Mouse (Mus musculus): ENCODE data around the gene Sesn3. TPM values are rescaled to one million over a fixed set of nuclear protein-coding genes. Genes with fewer than 3 reads are reported as not detected.

Sesn3 gene
- total and polyA plus RNA-seq, 2 experiments = 4.2 to 14.9 TPM

- H3K27ac ChIP-seq (replicated peaks; ENCODE audit: insufficient read depth, low read depth, low read length) = no peak overlapping the region
- DNase-seq (ENCODE audit: extremely low read depth, low read depth, low spot score) = peak; percentile 17
- no peaks in the 10 kb centered on the region for H3K4me1 ChIP-seq (ENCODE audit: control insufficient read depth, insufficient read depth, low read length)
- 74% methylated on average over 9 of the region's 9 CpGs for WGBS
- TF ChIP-seq POLR2A (IDR thresholded peaks at IDR 0.05; ENCODE audit: extremely low read depth, insufficient read depth, low read length) (no peak), CTCF (IDR thresholded peaks at IDR 0.05; ENCODE audit: low read depth, low read length) (no peak)
- H3K4me3 ChIP-seq (ENCODE audit: insufficient read depth, low read depth, low read length) = no peak overlapping the region
- no peaks in the 10 kb centered on the region for H3K79me2 ChIP-seq (ENCODE audit: control insufficient read depth, insufficient read depth, low read length)
- H3K36me3 ChIP-seq (ENCODE audit: control insufficient read depth, insufficient read depth, low read length) = no peaks in the 10 kb centered on the region
- H3K27me3 ChIP-seq (ENCODE audit: control insufficient read depth, insufficient read depth, low read length) = no peaks in the 10 kb centered on the region
- no peak overlapping the region for H3K9ac ChIP-seq (ENCODE audit: low read depth, low read length)
These were observed 30.3 kb upstream of the Sesn3 start for GRCm38 (mm10) chr9:14244528-14244927.

GRCm38 (mm10) chr9:14245013-14245586, 29.8 kb upstream of the Sesn3 start:
- Histone ChIP-seq H3K27me3 (ENCODE audit: control insufficient read depth, insufficient read depth, low read length) (no peaks in the 10 kb centered on the region), H3K4me1 (ENCODE audit: control insufficient read depth, insufficient read depth, low read length) (no peaks in the 10 kb centered on the region), H3K36me3 (ENCODE audit: control insufficient read depth, insufficient read depth, low read length) (no peaks in the 10 kb centered on the region), H3K9ac (ENCODE audit: low read depth, low read length) (no peak overlapping the region), H3K4me3 (ENCODE audit: insufficient read depth, low read depth, low read length) (no peak overlapping the region), H3K27ac (replicated peaks; ENCODE audit: insufficient read depth, low read depth, low read length) (no peak overlapping the region), H3K79me2 (ENCODE audit: control insufficient read depth, insufficient read depth, low read length) (no peaks in the 10 kb centered on the region)
- WGBS = 44% methylated on average over 7 of the region's 7 CpGs
- TF ChIP-seq POLR2A (IDR thresholded peaks at IDR 0.05; ENCODE audit: extremely low read depth, insufficient read depth, low read length) = no peak
- TF ChIP-seq CTCF (IDR thresholded peaks at IDR 0.05; ENCODE audit: low read depth, low read length) = no peak
- no peak for DNase-seq (ENCODE audit: extremely low read depth, low read depth, low spot score)

GRCm38 (mm10) chr9:14246016-14246799, 28.7 kb upstream of the Sesn3 start:
- no peak for TF ChIP-seq POLR2A (IDR thresholded peaks at IDR 0.05; ENCODE audit: extremely low read depth, insufficient read depth, low read length)
- no peak for TF ChIP-seq CTCF (IDR thresholded peaks at IDR 0.05; ENCODE audit: low read depth, low read length)
- DNase-seq (ENCODE audit: extremely low read depth, low read depth, low spot score) = peak; percentile 48
- WGBS = 38% methylated on average over 11 of the region's 11 CpGs
- Histone ChIP-seq H3K4me1 (ENCODE audit: control insufficient read depth, insufficient read depth, low read length) (no peaks in the 10 kb centered on the region), H3K36me3 (ENCODE audit: control insufficient read depth, insufficient read depth, low read length) (no peaks in the 10 kb centered on the region), H3K4me3 (ENCODE audit: insufficient read depth, low read depth, low read length) (no peak overlapping the region), H3K79me2 (ENCODE audit: control insufficient read depth, insufficient read depth, low read length) (no peaks in the 10 kb centered on the region), H3K27ac (replicated peaks; ENCODE audit: insufficient read depth, low read depth, low read length) (no peak overlapping the region), H3K9ac (ENCODE audit: low read depth, low read length) (no peak overlapping the region), H3K27me3 (ENCODE audit: control insufficient read depth, insufficient read depth, low read length) (no peaks in the 10 kb centered on the region)

- no peaks in the 10 kb centered on the region for H3K4me1 ChIP-seq (ENCODE audit: control insufficient read depth, insufficient read depth, low read length)
- WGBS = 90% methylated on average over 12 of the region's 12 CpGs
- H3K79me2 ChIP-seq (ENCODE audit: control insufficient read depth, insufficient read depth, low read length) = no peaks in the 10 kb centered on the region
- no peak overlapping the region for H3K9ac ChIP-seq (ENCODE audit: low read depth, low read length)
- TF ChIP-seq POLR2A (IDR thresholded peaks at IDR 0.05; ENCODE audit: extremely low read depth, insufficient read depth, low read length) = no peak
- TF ChIP-seq CTCF (IDR thresholded peaks at IDR 0.05; ENCODE audit: low read depth, low read length) = no peak
- H3K27me3 ChIP-seq (ENCODE audit: control insufficient read depth, insufficient read depth, low read length) = no peaks in the 10 kb centered on the region
- no peak overlapping the region for H3K27ac ChIP-seq (replicated peaks; ENCODE audit: insufficient read depth, low read depth, low read length)
- no peaks in the 10 kb centered on the region for H3K36me3 ChIP-seq (ENCODE audit: control insufficient read depth, insufficient read depth, low read length)
- H3K4me3 ChIP-seq (ENCODE audit: insufficient read depth, low read depth, low read length) = no peak overlapping the region
- DNase-seq (ENCODE audit: extremely low read depth, low read depth, low spot score) = no peak
These were observed 27.2 kb upstream of the Sesn3 start for GRCm38 (mm10) chr9:14247480-14248208.

- Histone ChIP-seq H3K9ac (ENCODE audit: low read depth, low read length) (no peak overlapping the region), H3K27ac (replicated peaks; ENCODE audit: insufficient read depth, low read depth, low read length) (no peak overlapping the region), H3K79me2 (ENCODE audit: control insufficient read depth, insufficient read depth, low read length) (no peaks in the 10 kb centered on the region), H3K36me3 (ENCODE audit: control insufficient read depth, insufficient read depth, low read length) (no peaks in the 10 kb centered on the region), H3K4me1 (ENCODE audit: control insufficient read depth, insufficient read depth, low read length) (no peaks in the 10 kb centered on the region), H3K27me3 (ENCODE audit: control insufficient read depth, insufficient read depth, low read length) (no peaks in the 10 kb centered on the region), H3K4me3 (ENCODE audit: insufficient read depth, low read depth, low read length) (no peak overlapping the region)
- TF ChIP-seq POLR2A (IDR thresholded peaks at IDR 0.05; ENCODE audit: extremely low read depth, insufficient read depth, low read length) (no peak), CTCF (IDR thresholded peaks at IDR 0.05; ENCODE audit: low read depth, low read length) (no peak)
- WGBS = 86% methylated on average over 3 of the region's 3 CpGs
- no peak for DNase-seq (ENCODE audit: extremely low read depth, low read depth, low spot score)
These were observed 26.7 kb upstream of the Sesn3 start for GRCm38 (mm10) chr9:14248209-14248596.

All from liver, adult 2 months (tissue).